Mouse (Mus musculus): ENCODE data around the gene Usp38.
A peak's percentile ranks its signal among the peaks of the same experiment; 100 is the strongest.

Usp38 gene

DNA sequence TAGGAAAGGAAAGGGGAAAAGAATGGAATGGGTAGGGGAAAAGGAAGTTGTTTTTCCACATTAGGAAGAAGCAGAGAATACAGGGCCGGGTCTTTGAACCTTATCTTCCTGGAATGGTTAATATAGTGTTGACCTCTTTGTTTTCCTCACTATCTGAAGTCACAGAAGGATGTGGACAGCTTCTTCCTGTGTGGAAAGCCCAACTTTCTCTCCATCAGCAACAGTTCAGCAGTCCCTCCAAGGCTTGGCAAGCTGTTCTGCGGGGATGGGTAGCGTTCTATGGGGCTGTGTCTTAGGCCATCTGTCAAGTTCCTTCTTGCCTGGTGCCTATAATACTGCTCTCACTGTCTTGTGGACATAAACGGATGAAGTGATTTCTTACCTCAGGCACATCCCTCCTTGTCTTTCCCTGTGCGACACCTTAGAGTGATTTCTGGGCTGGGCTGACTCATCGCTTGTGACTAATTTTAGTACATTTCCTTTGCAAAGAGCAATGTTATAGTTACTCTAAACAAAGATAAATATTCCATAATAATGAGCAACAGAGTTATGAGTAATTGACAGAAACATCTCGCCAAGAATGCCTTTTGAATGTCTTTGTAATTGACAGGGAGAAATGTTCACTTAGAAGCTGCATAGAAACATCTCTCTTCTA, 52.7 kb downstream of the Usp38 start:
- peak; percentile 78 for DNase-seq (ENCODE audit: inconsistent ontology term)

DNA sequence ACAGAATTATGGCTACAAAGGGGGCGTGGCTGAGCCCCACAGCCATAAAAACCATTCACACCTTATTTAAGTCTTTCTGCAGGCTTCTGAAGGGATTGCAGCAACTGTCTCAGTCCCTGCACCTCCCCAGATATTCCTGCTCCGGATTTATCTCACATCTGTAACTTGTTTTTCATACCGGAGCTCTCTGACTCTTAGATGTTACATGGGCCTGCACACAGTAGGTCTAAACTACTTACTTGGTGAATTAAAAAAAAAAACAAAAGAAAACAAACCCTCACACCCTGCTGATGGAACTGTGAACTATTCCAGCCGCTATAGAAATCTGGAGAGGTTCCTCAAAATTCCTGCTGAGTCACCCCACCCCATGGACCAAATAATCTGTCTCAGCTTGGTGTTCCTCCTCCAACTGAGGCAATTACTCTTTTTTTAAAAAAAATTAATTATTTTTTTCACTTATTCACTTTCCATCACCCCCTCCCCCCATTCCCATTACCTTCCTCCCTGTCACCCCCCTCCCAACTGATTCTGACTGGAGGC, 53.6 kb downstream of the Usp38 start:
- no peak for DNase-seq (ENCODE audit: inconsistent ontology term)

DNA sequence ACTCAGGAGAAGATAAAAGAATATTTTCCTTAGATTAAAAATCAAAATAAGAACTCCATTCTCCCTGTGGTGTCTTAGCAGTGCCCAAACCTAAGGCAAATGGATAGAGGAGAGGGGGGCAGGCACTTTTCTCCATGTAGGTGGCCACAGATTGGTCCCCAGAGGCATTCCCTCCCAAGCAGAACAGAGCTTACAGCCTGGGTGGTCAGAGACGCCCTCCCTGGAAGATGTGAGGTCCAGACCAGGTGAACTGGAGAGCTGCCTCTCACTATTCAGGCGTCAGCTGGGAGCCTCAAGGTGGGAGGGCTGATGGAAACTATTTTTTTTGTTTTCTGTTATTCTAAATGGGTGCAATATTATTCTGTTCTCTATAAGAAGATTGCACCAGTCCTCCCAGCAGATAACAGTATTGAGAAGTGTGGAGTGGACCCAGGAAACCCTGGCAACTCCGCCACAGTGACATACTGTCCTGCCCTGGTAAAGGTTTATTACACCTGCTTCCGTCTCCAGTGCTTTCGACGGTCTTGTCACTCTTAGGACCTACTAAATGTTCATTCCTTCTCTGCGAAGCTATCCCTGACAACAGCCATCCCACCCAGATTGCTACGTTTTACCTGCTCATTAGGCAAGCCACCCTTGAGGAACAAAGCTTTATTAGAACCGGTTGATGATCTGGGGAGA, 55.0 kb downstream of the Usp38 start:
- DNase-seq (ENCODE audit: inconsistent ontology term), result no peak

DNA sequence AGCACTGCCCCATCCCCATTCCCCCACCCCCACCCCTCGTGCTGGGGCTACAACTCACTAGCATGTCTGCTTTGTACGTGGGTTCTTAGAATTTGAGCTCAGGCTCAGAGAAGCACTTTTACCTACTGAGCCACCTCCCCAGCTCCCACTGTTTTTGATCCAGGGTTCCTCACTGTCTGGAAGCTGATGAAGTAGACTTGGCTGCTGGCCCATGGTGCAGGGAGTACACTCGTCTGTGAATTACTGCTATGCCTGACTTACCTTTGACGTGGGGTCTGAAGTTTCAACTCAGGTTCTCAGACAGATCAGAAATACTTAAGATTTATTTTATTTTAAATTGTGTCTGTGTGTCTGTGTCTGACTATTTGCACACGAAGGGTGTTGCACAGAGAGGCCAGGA, 57.0 kb downstream of the Usp38 start:
- DNase-seq (ENCODE audit: inconsistent ontology term), result no peak

DNA sequence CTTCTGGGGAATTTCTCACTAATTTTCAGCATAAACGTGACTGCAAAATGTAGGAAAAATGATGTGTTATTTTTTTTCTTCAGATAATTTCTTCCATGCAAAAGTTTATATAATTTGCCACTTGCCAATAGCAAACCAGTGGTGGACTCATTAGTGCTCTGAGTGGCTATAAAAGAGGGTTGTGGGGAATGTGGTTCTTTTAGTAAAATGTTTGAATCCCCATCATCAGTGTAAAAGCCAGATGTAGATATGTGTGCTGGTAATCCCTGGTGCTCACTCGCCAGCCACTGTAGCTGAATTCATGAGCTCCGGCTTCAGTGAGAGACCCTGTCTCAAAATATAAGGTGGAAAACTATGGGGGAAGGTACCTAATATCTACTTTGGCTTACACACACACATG, 61.8 kb downstream of the Usp38 start:
- no peak for DNase-seq (ENCODE audit: inconsistent ontology term)

DNA sequence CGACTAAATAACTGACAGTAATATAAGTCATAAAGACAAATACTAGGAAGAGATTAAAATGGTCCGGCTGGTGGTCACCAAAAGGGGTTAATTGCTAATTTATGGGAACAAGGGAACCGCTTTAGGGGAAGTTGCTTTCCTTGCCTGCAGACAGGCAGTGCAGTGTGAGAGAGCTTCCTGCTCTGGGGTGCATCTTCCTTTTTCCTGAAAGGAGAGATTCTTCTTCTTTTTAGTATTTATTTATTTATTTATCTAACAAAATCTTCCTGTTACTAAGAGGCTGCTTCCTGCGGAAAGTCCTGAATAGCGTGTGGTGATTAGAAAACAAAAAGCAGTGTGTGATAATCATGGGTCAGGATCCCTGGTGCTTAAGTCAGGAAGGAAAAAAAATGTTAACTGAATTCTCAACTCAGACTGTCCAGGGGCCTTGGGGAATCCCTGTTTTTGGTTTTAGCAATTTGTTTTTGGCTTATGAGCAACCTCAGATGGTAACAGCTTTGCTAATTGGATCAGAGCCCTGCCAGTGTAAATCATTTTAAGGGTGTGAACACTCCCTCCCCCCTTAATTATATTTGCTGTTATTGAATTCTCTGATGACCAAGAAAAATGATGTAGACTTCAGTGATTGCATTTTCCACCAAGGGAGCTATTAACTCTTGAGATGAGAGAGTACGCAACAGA, 62.4 kb downstream of the Usp38 start:
- no peak for DNase-seq (ENCODE audit: inconsistent ontology term)

DNA sequence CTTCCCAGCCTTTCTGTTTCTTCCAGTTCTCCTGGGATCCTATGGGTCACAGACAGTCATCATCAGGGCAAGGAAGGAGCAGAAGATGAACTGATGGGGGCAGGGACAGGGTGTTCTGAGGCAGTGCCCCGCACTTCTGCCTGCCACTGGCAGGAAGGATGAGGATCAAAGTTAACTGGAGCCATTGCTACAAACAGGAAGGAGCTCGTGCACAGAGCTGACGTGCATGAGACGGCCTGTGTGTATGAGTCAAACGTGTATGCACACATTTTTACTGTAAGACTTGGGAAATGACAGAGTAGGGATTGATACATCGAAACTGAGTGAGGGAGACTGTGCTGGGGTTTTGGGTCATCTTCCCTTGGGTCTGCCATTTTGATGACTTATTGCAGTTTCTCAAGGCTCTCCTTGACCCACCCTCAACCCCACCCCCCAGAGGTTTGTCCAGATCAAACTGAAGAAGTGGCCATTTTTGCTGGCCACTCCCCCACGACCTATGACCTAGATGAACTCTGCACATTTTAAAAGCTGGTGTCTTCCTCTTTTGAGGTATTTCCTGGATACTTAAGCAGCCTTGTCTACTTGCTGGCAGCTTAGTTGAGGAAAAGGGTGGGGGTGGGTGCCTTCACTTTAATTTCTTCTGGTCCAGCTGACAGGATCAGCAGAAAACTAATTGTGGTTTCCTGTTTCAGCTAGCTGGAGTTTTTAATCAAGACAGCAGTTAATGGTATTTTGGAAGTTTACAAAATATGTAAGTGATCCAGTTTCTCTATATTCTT, 66.1 kb downstream of the Usp38 start:
- peak; percentile 29 for DNase-seq (ENCODE audit: inconsistent ontology term)

DNA sequence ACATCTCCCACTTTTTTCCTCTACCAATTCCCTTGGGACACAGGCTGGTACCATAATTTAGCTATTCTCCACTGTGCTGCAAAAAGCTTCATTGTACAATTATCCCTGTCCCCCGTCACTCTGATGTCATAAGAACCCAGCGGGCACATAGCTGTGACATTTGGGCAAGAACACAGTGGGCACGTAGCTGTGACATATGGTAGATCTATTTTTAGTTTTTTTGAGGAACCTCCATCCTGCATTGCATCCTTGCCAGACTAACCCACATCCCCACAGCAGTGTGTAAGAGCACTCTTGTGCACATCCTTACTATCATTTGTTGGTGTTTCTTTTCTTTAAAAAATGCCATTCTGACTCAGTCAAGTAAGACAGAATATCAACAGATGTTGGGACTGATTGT, 71.0 kb downstream of the Usp38 start:
- DNase-seq (ENCODE audit: inconsistent ontology term), result no peak

DNA sequence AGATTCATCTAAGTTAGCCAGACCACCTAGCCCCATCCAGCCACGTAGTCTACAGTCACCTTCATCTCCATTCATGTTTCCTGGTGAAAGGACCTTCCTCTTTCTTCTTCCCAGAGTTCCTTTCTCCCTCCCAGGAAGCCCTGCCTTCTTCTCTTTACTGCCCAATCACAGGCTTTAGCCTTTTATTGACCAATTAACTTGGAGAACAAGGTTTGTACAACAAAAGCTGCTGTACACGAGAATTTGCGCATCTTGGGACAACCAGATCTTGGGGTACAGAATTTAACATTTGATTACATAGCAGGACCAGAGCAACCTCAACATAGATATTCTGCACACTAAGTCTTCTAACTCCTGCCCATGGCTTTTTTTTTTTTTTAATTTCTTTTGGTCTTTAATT, 73.1 kb downstream of the Usp38 start:
- no peak for DNase-seq (ENCODE audit: inconsistent ontology term)

DNA sequence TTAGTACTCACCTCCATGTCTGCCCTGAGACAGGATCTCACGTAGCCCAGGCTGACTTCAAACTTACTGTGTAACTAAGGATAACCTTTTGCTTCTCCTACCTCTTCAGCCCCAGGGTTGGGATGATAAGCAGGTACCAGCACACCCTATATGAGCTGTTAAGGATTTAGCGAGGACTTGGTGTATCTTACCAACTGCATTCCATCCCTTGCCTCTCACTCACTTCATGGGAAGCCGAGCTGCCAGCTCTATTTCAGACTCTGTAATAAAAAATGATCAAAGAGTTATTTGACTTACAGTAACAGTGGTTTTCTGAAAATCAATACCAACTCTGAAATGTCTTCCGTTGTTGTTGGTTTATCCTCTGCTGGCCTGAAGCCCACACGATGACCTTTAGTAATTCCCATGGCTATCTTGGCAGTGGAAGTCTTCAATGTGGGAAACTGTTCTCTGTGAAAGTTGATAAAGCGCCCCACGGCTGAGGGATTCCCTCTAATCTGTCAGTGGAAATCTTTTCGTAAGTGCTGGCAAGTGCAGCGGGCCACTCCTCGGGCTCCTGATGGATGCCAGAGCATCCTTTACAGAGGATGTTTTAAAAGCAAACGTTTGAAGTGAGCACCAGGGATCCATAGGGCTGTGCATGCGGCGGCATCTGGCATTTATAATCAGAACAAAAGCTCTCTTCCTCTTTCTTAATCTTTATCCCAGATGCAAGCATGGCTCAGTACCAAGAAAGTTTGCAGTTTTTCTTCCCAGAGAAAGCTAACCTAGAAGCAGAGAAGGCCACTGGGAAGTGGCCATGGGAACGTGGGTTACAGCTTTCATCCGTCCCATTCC, 76.7 kb downstream of the Usp38 start:
- DNase-seq (ENCODE audit: inconsistent ontology term), result no peak
